Mouse (Mus musculus): Measurements from ENCODE around the gene Slc44a5.

DNA sequence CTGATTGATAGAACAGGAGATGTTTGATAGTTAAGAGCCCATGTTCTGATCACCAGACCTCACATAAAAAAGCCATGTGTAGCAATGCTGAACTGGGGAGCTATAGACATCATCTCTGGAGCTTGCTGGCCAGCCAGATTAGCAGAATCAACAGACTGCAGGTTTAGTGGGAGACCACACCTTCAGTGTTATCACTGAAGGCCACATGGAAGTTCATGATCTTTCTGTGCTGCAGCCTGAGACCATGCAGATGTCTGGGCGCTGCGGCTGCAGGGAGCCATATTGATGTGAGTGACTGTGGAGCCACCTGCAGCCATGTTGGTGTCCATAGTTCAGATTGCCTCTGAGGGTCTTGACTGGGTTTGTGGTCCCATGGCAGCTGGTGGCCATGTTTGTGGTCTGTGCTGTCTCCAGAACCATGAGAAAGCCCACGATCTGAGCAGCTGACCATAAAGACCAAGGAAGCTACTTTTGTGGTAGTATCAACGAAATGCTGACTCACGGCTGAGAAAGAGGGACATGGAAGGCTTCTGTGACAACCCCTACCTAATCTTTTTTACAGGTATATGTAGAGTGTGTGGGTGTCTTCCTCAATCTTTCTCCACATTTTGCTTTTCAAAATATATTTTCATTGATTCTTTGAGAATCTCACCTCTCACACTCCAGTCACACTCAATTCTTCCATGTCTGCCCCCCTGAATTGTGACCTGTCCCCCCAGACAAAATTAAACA is 26.7 kb downstream of the Slc44a5 start:
- TF ChIP-seq CTCF (IDR thresholded peaks at IDR 0.05) (no peak), POLR2A (IDR thresholded peaks at IDR 0.05; ENCODE audit: insufficient read depth, low read depth, low read length) (no peak), EP300 (IDR thresholded peaks at IDR 0.05; ENCODE audit: insufficient read depth, low read depth, low read length) (no peak)
